In genomic region chr1:120814441-120814840, GRCm38 (mm10) we compare ENCODE assay signal across 25 mouse cellular contexts.
A peak's percentile ranks its signal among the peaks of the same experiment; 100 is the strongest.
DNase-seq lines count a peak whose midpoint lies in the region; ATAC-seq and TF ChIP-seq lines count a peak whose summit lies in the region.
"Had no signal": no experiment of that assay in that cellular context is flagged by ENCODE, and none has a peak within 500 bp of the region (broad histone marks: within the 10 kb centered on the region; RNA-seq: fewer than 3 reads in every experiment).

No protein-coding gene starts in this region.

- TF ChIP-seq CTCF in lung, postnatal 0 days (IDR thresholded peaks at IDR 0.05) = no peak
- no peak for TF ChIP-seq CTCF in lung, adult 2 months (IDR thresholded peaks at IDR 0.05; ENCODE audit: insufficient read depth, low read length)

- H3K27ac ChIP-seq in hindbrain, embryonic 15.5 days (replicated peaks) = no peak overlapping the region
- no peak overlapping the region for H3K27ac ChIP-seq in hindbrain, embryonic 14.5 days
- H3K27ac ChIP-seq in lung, postnatal 0 days (ENCODE audit: low read length) = no peak overlapping the region
- no peak overlapping the region for H3K27ac ChIP-seq in limb, embryonic 14.5 days (replicated peaks; ENCODE audit: low read depth, low read length)
- H3K27ac ChIP-seq: gastrocnemius, adult 2 months; limb, embryonic 12.5 days had no signal

- TF ChIP-seq POLR2A in lung, adult 2 months (IDR thresholded peaks at IDR 0.05; ENCODE audit: borderline replicate concordance, extremely low read depth, low read depth, low read length) = no peak
- TF ChIP-seq POLR2A in limb, embryonic 14.5 days (IDR thresholded peaks at IDR 0.05; ENCODE audit: borderline replicate concordance, extremely low read depth, insufficient read depth, insufficient read length) = no peak

- no peak for TF ChIP-seq EP300 in lung, postnatal 0 days (IDR thresholded peaks at IDR 0.05)

- ATAC-seq in hindbrain, embryonic 15.5 days (ENCODE audit: low FRiP score, low read depth) = 0 out of 2 replicates have a peak, but pooled peaks have one; percentile 38
- no peak for ATAC-seq in hindbrain, embryonic 14.5 days (ENCODE audit: low FRiP score)
- peak; percentile 21 for ATAC-seq in lung, postnatal 0 days
- ATAC-seq in limb, embryonic 14.5 days (ENCODE audit: low FRiP score, low read depth) = peak; percentile 62
- ATAC-seq: CD4-positive, CD25-positive, alpha-beta regulatory T cell, adult 4 months; intestine, postnatal 0 days had no signal

- H3K4me1 ChIP-seq in hindbrain, embryonic 15.5 days (replicated peaks) = no peaks in the 10 kb centered on the region; the same call in 1 of the 2 replicates
- H3K4me1 ChIP-seq in hindbrain, embryonic 14.5 days (replicated peaks; ENCODE audit: control insufficient read depth, insufficient read depth, low read length) = 0 out of 2 replicates have a peak, but pooled peaks cover 7% of the 10 kb centered on the region
- H3K4me1 ChIP-seq in lung, postnatal 0 days (ENCODE audit: insufficient read depth, low read depth, low read length) = no peaks in the 10 kb centered on the region
- H3K4me1 ChIP-seq in lung, adult 2 months (ENCODE audit: control insufficient read depth, insufficient read depth, low read length) = no peaks in the 10 kb centered on the region
- no peaks in the 10 kb centered on the region; the same call in 1 of the 2 replicates for H3K4me1 ChIP-seq in limb, embryonic 14.5 days (ENCODE audit: control insufficient read depth, insufficient read depth, low read length)

- no peaks in the 10 kb centered on the region for H3K36me3 ChIP-seq in hindbrain, embryonic 15.5 days
- H3K36me3 ChIP-seq in hindbrain, embryonic 14.5 days (replicated peaks; ENCODE audit: control insufficient read depth, insufficient read depth) = no peaks in the 10 kb centered on the region
- no peaks in the 10 kb centered on the region for H3K36me3 ChIP-seq in lung, postnatal 0 days (ENCODE audit: insufficient read depth, low read length)
- no peaks in the 10 kb centered on the region for H3K36me3 ChIP-seq in limb, embryonic 14.5 days (ENCODE audit: control insufficient read depth, insufficient read depth, low read length)
- H3K36me3 ChIP-seq: limb, embryonic 12.5 days had no signal

- 73% methylated on average over 4 of the region's 4 CpGs for WGBS in hindbrain, embryonic 15.5 days
- WGBS in hindbrain, embryonic 14.5 days = 70% methylated on average over 4 of the region's 4 CpGs
- 54% methylated on average over 4 of the region's 4 CpGs for WGBS in lung, postnatal 0 days
- WGBS in lung, adult 2 months = 57% methylated on average over 4 of the region's 4 CpGs
- WGBS in limb, embryonic 14.5 days = 66% methylated on average over 4 of the region's 4 CpGs

- H3K4me3 ChIP-seq in hindbrain, embryonic 15.5 days = no peak overlapping the region
- H3K4me3 ChIP-seq in hindbrain, embryonic 14.5 days (replicated peaks; ENCODE audit: low read length) = no peak overlapping the region
- no peak overlapping the region for H3K4me3 ChIP-seq in lung, postnatal 0 days (ENCODE audit: low read depth, low read length)
- H3K4me3 ChIP-seq in lung, adult 2 months (replicated peaks; ENCODE audit: extremely low read depth, low read depth, low read length) = no peak overlapping the region
- H3K4me3 ChIP-seq in limb, embryonic 14.5 days (replicated peaks; ENCODE audit: low read length) = no peak overlapping the region
- H3K4me3 ChIP-seq: gastrocnemius, adult 2 months; limb, embryonic 12.5 days had no signal

- H3K27me3 ChIP-seq in hindbrain, embryonic 15.5 days = no peaks in the 10 kb centered on the region
- no peaks in the 10 kb centered on the region for H3K27me3 ChIP-seq in hindbrain, embryonic 14.5 days (ENCODE audit: control insufficient read depth, insufficient read depth, low read length)
- no peaks in the 10 kb centered on the region for H3K27me3 ChIP-seq in lung, postnatal 0 days (replicated peaks; ENCODE audit: insufficient read depth, low read length)
- no peaks in the 10 kb centered on the region for H3K27me3 ChIP-seq in limb, embryonic 14.5 days (ENCODE audit: control insufficient read depth, insufficient read depth, low read length)

- H3K9me3 ChIP-seq in hindbrain, embryonic 15.5 days = no peaks in the 10 kb centered on the region
- H3K9me3 ChIP-seq in hindbrain, embryonic 14.5 days (ENCODE audit: control insufficient read depth, low read length) = 0 out of 2 replicates have a peak, but pooled peaks cover 5% of the 10 kb centered on the region
- H3K9me3 ChIP-seq in lung, postnatal 0 days (ENCODE audit: low read length) = peaks cover 2% of the 10 kb centered on the region; the same call in 1 of the 2 replicates
- H3K9me3 ChIP-seq in limb, embryonic 14.5 days (ENCODE audit: control insufficient read depth, low read length) = no peaks in the 10 kb centered on the region
- H3K9me3 ChIP-seq: limb, embryonic 12.5 days had no signal

- DNase-seq in cerebellum, postnatal 14 days = peak; percentile 41 to 52
- no peak for DNase-seq in cerebellum, adult 9-11 months
- no peak for DNase-seq in hindbrain, embryonic 14.5 days (ENCODE audit: low spot score)
- DNase-seq in lung, postnatal 0 days (ENCODE audit: low spot score) = no peak
- DNase-seq in lung, adult 2 months = no peak
- DNase-seq in limb, embryonic 14.5 days (ENCODE audit: low spot score) = no peak
- DNase-seq: cerebellum, adult 18-20 months; cerebellum, postnatal 36 days; gastrocnemius, adult 2 months; gastrocnemius, postnatal 36 days; heart, adult 18-20 months; heart, postnatal 36 days; kidney, adult 9 months; kidney, postnatal 10 days; layer of hippocampus, postnatal 36 days; lung, postnatal 10 days; midbrain, embryonic 14.5 days; spleen, adult 18-20 months; thymus, postnatal 25 days had no signal

- H3K9ac ChIP-seq in hindbrain, embryonic 15.5 days = no peak overlapping the region
- H3K9ac ChIP-seq in hindbrain, embryonic 14.5 days = no peak overlapping the region
- H3K9ac ChIP-seq in lung, postnatal 0 days (replicated peaks; ENCODE audit: low read depth) = no peak overlapping the region
- H3K9ac ChIP-seq in limb, embryonic 14.5 days (ENCODE audit: low read depth, low read length, severe bottlenecking) = no peak overlapping the region
- H3K9ac ChIP-seq: limb, embryonic 12.5 days had no signal

- no peak overlapping the region for H3K4me2 ChIP-seq in hindbrain, embryonic 15.5 days
- no peak overlapping the region for H3K4me2 ChIP-seq in hindbrain, embryonic 14.5 days (replicated peaks)
- no peak overlapping the region for H3K4me2 ChIP-seq in lung, postnatal 0 days (replicated peaks; ENCODE audit: low read depth, low read length)
- no peak overlapping the region for H3K4me2 ChIP-seq in limb, embryonic 14.5 days (replicated peaks; ENCODE audit: low read depth, low read length, severe bottlenecking)
- H3K4me2 ChIP-seq: heart, embryonic 11.5 days; limb, embryonic 12.5 days; liver, embryonic 11.5 days had no signal

Comparison
In these comparisons a context has a peak if more than half of its experiments do, and no peak if none do; other contexts are left out.
1. DNase-seq: peak in cerebellum, postnatal 14 days (2 of 2); none in cerebellum, adult 9-11 months (single experiment), hindbrain, embryonic 14.5 days (single experiment), lung, postnatal 0 days (single experiment), lung, adult 2 months (single experiment) and limb, embryonic 14.5 days (single experiment).